Mouse (Mus musculus) neural tube, embryonic 12.5 days (tissue): Measurements from ENCODE around the gene Irf2bpl. TPM values are rescaled to one million over a fixed set of nuclear protein-coding genes. Genes with fewer than 3 reads are reported as not detected.

Experiments
- ATAC-seq: fragments of 200-750 bp; cut with Nextera tagmentation; 2 replicates; pipeline ENCODE4 v1.8.0; 2017; ENCODE audit warnings: low read depth, mild to moderate bottlenecking, moderate TSS enrichment, moderate library complexity; ENCODE audit not compliant: low FRiP score
- H3K27ac ChIP-seq: fragments of 300-500 bp; sonication (generic); 2 replicates; pipeline ENCODE4 v1.5.1; 2016
- H3K27me3 ChIP-seq: fragments of 300-500 bp; sonication (generic); replicated peaks from 2 replicates; pipeline ENCODE4 v1.6.1; 2016; ENCODE audit warnings: mild to moderate bottlenecking
- H3K36me3 ChIP-seq: fragments of 300-500 bp; sonication (generic); 2 replicates; pipeline ENCODE4 v1.6.1; 2016; ENCODE audit warnings: mild to moderate bottlenecking
- H3K4me1 ChIP-seq: fragments of 300-500 bp; sonication (generic); 2 replicates; pipeline ENCODE4 v1.6.1; 2016
- H3K4me2 ChIP-seq: fragments of 300-500 bp; sonication (generic); replicated peaks from 2 replicates; pipeline ENCODE4 v1.6.1; 2016; ENCODE audit warnings: mild to moderate bottlenecking
- H3K4me3 ChIP-seq: fragments of 300-500 bp; sonication (generic); 2 replicates; pipeline ENCODE4 v1.5.1; 2016
- H3K9ac ChIP-seq: fragments of 300-500 bp; sonication (generic); 2 replicates; pipeline ENCODE4 v1.6.1; 2016; ENCODE audit warnings: mild to moderate bottlenecking
- H3K9me3 ChIP-seq: fragments of 300-500 bp; sonication (generic); 2 replicates; pipeline ENCODE4 v1.6.1; 2016; ENCODE audit warnings: mild to moderate bottlenecking
- WGBS: fragments of 180-500 bp; shearing (Covaris S2); methylation state at CpG from one replicate; pipeline ENCODE4 v1.1.7; 2016; 5-methylcytosine and 5-hydroxymethylcytosine counted together
- polyA plus RNA-seq: library from polyadenylated mRNA; unstranded; fragments of >200 nt; fragmentation: Nextera tagmentation; extraction: Ambion mirVana; gene quantifications from 2 replicates; pipeline ENCODE4 v1.2.1, GENCODE M21; 2016

The Irf2bpl gene
- 57.2 and 61.9 TPM in 2 replicates for polyA plus RNA-seq

GRCm38 (mm10) chr12:86884197-86885058, at the start of gene Irf2bpl:
TSS of gene Irf2bpl (minus strand) at chr12:86884798.
- peak within 1 kb of the TSS; percentile 96 for H3K9ac ChIP-seq
- no peaks in the 10 kb centered on the region for H3K9me3 ChIP-seq
- H3K27ac ChIP-seq = peak within 1 kb of the TSS; percentile 95
- peak within 1 kb of the TSS; percentile 87 for H3K4me2 ChIP-seq
- ATAC-seq = peak; percentile 81
- under 1% methylated on average over 77 of the region's 82 CpGs for WGBS
- H3K27me3 ChIP-seq = 0 out of 2 replicates have a peak, but pooled peaks cover 3% of the 10 kb centered on the region
- peak within 1 kb of the TSS; percentile 84 for H3K4me3 ChIP-seq
- no peaks in the 10 kb centered on the region for H3K36me3 ChIP-seq
- H3K4me1 ChIP-seq = peaks cover 61% of the 10 kb centered on the region

GRCm38 (mm10) chr12:86932575-86932952, 48.0 kb upstream of the Irf2bpl start:
- H3K9ac ChIP-seq = no peak overlapping the region
- ATAC-seq = no peak
- no peaks in the 10 kb centered on the region for H3K36me3 ChIP-seq
- WGBS = 17% methylated on average over 6 of the region's 6 CpGs
- no peaks in the 10 kb centered on the region for H3K9me3 ChIP-seq
- H3K4me2 ChIP-seq = no peak overlapping the region
- no peak overlapping the region for H3K27ac ChIP-seq
- no peak overlapping the region for H3K4me3 ChIP-seq
- H3K4me1 ChIP-seq = peaks cover 14% of the 10 kb centered on the region
- H3K27me3 ChIP-seq = no peaks in the 10 kb centered on the region

GRCm38 (mm10) chr12:86931919-86932574, 47.4 kb upstream of the Irf2bpl start:
- no peak overlapping the region for H3K27ac ChIP-seq
- H3K4me2 ChIP-seq = no peak overlapping the region
- 7% methylated on average over 7 of the region's 7 CpGs for WGBS
- no peaks in the 10 kb centered on the region for H3K9me3 ChIP-seq
- peaks cover 14% of the 10 kb centered on the region for H3K4me1 ChIP-seq
- H3K36me3 ChIP-seq = no peaks in the 10 kb centered on the region
- no peak overlapping the region for H3K9ac ChIP-seq
- H3K27me3 ChIP-seq = no peaks in the 10 kb centered on the region
- H3K4me3 ChIP-seq = no peak overlapping the region
- no peak for ATAC-seq

- WGBS = 75% methylated on average over 6 of the region's 6 CpGs
- Histone ChIP-seq H3K27ac (no peak overlapping the region), H3K4me2 (no peak overlapping the region), H3K36me3 (no peaks in the 10 kb centered on the region), H3K9ac (no peak overlapping the region), H3K4me3 (no peak overlapping the region), H3K9me3 (no peaks in the 10 kb centered on the region), H3K4me1 (peaks cover 14% of the 10 kb centered on the region), H3K27me3 (no peaks in the 10 kb centered on the region)
- no peak for ATAC-seq
These were observed 46.5 kb upstream of the Irf2bpl start for GRCm38 (mm10) chr12:86930934-86931729.

GRCm38 (mm10) chr12:86923837-86924236, 39.2 kb upstream of the Irf2bpl start:
- Histone ChIP-seq H3K4me1 (peaks cover 8% of the 10 kb centered on the region; the same call in 1 of the 2 replicates), H3K9me3 (no peaks in the 10 kb centered on the region), H3K27me3 (peaks cover 8% of the 10 kb centered on the region; the same call in 1 of the 2 replicates), H3K4me2 (no peak overlapping the region), H3K27ac (no peak overlapping the region), H3K9ac (no peak overlapping the region), H3K4me3 (no peak overlapping the region), H3K36me3 (no peaks in the 10 kb centered on the region)
- whole genome bisulfite sequencing = 8% methylated on average over 5 of the region's 5 CpGs
- ATAC-seq = peak; percentile 52

- Histone ChIP-seq H3K9me3 (no peaks in the 10 kb centered on the region), H3K4me2 (no peak overlapping the region), H3K4me1 (peaks cover 15% of the 10 kb centered on the region; the same call in 1 of the 2 replicates), H3K27ac (peak overlapping the region; percentile 65), H3K9ac (no peak overlapping the region), H3K4me3 (no peak overlapping the region), H3K27me3 (peaks cover 35% of the 10 kb centered on the region), H3K36me3 (no peaks in the 10 kb centered on the region)
- 73% methylated on average over 17 of the region's 17 CpGs for WGBS
- no peak for ATAC-seq
These were observed 34.6 kb upstream of the Irf2bpl start for GRCm38 (mm10) chr12:86918983-86919722.

- Histone ChIP-seq H3K9ac (no peak overlapping the region), H3K27ac (peak overlapping the region; percentile 65; the same call in 1 of the 2 replicates), H3K36me3 (no peaks in the 10 kb centered on the region), H3K4me1 (peaks cover 15% of the 10 kb centered on the region; the same call in 1 of the 2 replicates), H3K27me3 (peaks cover 42% of the 10 kb centered on the region), H3K4me3 (no peak overlapping the region), H3K9me3 (no peaks in the 10 kb centered on the region), H3K4me2 (no peak overlapping the region)
- 30% methylated on average over 11 of the region's 11 CpGs for WGBS
- no peak; the same call in 1 of the 2 replicates for ATAC-seq
These were observed 33.9 kb upstream of the Irf2bpl start for GRCm38 (mm10) chr12:86918361-86918967.

- no peak overlapping the region for H3K9ac ChIP-seq
- no peak overlapping the region for H3K4me2 ChIP-seq
- H3K27me3 ChIP-seq = peaks cover 45% of the 10 kb centered on the region
- H3K4me3 ChIP-seq = no peak overlapping the region
- H3K27ac ChIP-seq = no peak overlapping the region
- peaks cover 21% of the 10 kb centered on the region for H3K4me1 ChIP-seq
- no peaks in the 10 kb centered on the region for H3K36me3 ChIP-seq
- WGBS = 85% methylated on average over 7 of the region's 7 CpGs
- no peaks in the 10 kb centered on the region for H3K9me3 ChIP-seq
- no peak for ATAC-seq
These were observed 32.4 kb upstream of the Irf2bpl start for GRCm38 (mm10) chr12:86916796-86917573.

GRCm38 (mm10) chr12:86915617-86916016, 31.0 kb upstream of the Irf2bpl start:
- Histone ChIP-seq H3K4me3 (no peak overlapping the region), H3K4me1 (peaks cover 30% of the 10 kb centered on the region), H3K36me3 (no peaks in the 10 kb centered on the region), H3K27ac (no peak overlapping the region), H3K9ac (no peak overlapping the region), H3K4me2 (no peak overlapping the region), H3K9me3 (no peaks in the 10 kb centered on the region), H3K27me3 (peaks cover 45% of the 10 kb centered on the region)
- 80% methylated on average over 7 of the region's 7 CpGs for WGBS
- no peak for ATAC-seq

GRCm38 (mm10) chr12:86914756-86915155, 30.2 kb upstream of the Irf2bpl start:
- Histone ChIP-seq H3K9ac (no peak overlapping the region), H3K27ac (no peak overlapping the region), H3K4me2 (no peak overlapping the region), H3K9me3 (no peaks in the 10 kb centered on the region), H3K4me1 (peaks cover 35% of the 10 kb centered on the region), H3K36me3 (no peaks in the 10 kb centered on the region), H3K27me3 (peaks cover 53% of the 10 kb centered on the region), H3K4me3 (no peak overlapping the region)
- no peak for ATAC-seq
- WGBS = 72% methylated on average over 6 of the region's 6 CpGs
